Mouse (Mus musculus) embryonic facial prominence, embryonic 15.5 days (tissue): ENCODE results near the gene Fars2. TPM values are rescaled to one million over a fixed set of nuclear protein-coding genes. Genes with fewer than 3 reads are reported as not detected.
A peak's percentile ranks its signal among the peaks of the same experiment; 100 is the strongest.

Experiments used
- ATAC-seq: fragments of 200-750 bp; cut with Nextera tagmentation; 2 replicates; pipeline ENCODE4 v1.8.0; 2017; ENCODE audit warnings: low read depth, moderate TSS enrichment; ENCODE audit not compliant: insufficient number of reproducible peaks, low FRiP score, low TSS enrichment
- H3K27ac ChIP-seq: fragments of 300-500 bp; sonication (generic); replicated peaks from 2 replicates; pipeline ENCODE4 v1.5.1; 2015; ENCODE audit warnings: mild to moderate bottlenecking, inconsistent platforms
- H3K27me3 ChIP-seq: fragments of 300-500 bp; sonication (generic); 2 replicates; pipeline ENCODE4 v1.6.1; 2015; ENCODE audit warnings: inconsistent platforms
- H3K36me3 ChIP-seq: fragments of 300-500 bp; sonication (generic); 2 replicates; pipeline ENCODE4 v1.6.1; 2015; ENCODE audit warnings: mild to moderate bottlenecking, inconsistent platforms
- H3K4me1 ChIP-seq: fragments of 300-500 bp; sonication (generic); 2 replicates; pipeline ENCODE4 v1.6.1; 2015; ENCODE audit warnings: inconsistent platforms
- H3K4me2 ChIP-seq: fragments of 300-500 bp; sonication (generic); replicated peaks from 2 replicates; pipeline ENCODE4 v1.6.1; 2015; ENCODE audit warnings: mild to moderate bottlenecking, inconsistent platforms
- H3K4me3 ChIP-seq: fragments of 300-500 bp; sonication (generic); replicated peaks from 2 replicates; pipeline ENCODE4 v1.5.1; 2015; ENCODE audit warnings: mild to moderate bottlenecking, inconsistent platforms
- H3K9ac ChIP-seq: fragments of 300-500 bp; sonication (generic); 2 replicates; pipeline ENCODE4 v1.6.1; 2015; ENCODE audit warnings: inconsistent platforms
- H3K9me3 ChIP-seq: fragments of 300-500 bp; sonication (generic); replicated peaks from 2 replicates; pipeline ENCODE4 v1.6.1; 2016; ENCODE audit warnings: inconsistent platforms
- WGBS: fragments of 180-500 bp; shearing (Covaris S2); methylation state at CpG from one replicate; pipeline ENCODE4 v1.1.7; 2015; 5-methylcytosine and 5-hydroxymethylcytosine counted together
- polyA plus RNA-seq: library from polyadenylated mRNA; unstranded; fragments of >200 nt; fragmentation: Nextera tagmentation; extraction: Ambion mirVana; gene quantifications from 2 replicates; pipeline ENCODE4 v1.2.1, GENCODE M21; 2015

Fars2 gene
- polyA plus RNA-seq = 34.1 and 36.0 TPM in 2 replicates

- no peaks in the 10 kb centered on the region for H3K9me3 ChIP-seq
- H3K27ac ChIP-seq = peak within 1 kb of the TSS; percentile 97
- no peaks in the 10 kb centered on the region for H3K27me3 ChIP-seq
- peak within 1 kb of the TSS; percentile 91 for H3K4me2 ChIP-seq
- peak within 1 kb of the TSS; percentile 67 for H3K4me3 ChIP-seq
- peaks cover 5% of the 10 kb centered on the region; the same call in 1 of the 2 replicates for H3K4me1 ChIP-seq
- ATAC-seq = peak; percentile 99
- under 1% methylated on average over 75 of the region's 75 CpGs for WGBS
- no peaks in the 10 kb centered on the region for H3K36me3 ChIP-seq
- peak within 1 kb of the TSS; percentile 58 for H3K9ac ChIP-seq
Measured at GRCm38 (mm10) chr13:36117143-36118014, at the start of gene Fars2, which contains the start of gene Lyrm4. Gene Fars2 (plus strand): TSS chr13:36117412. Gene Lyrm4 (minus strand): TSS chr13:36117526.

GRCm38 (mm10) chr13:36074484-36074883 lies 42.7 kb upstream of the Fars2 start:
- Histone ChIP-seq H3K4me3 (no peak overlapping the region), H3K27ac (no peak overlapping the region), H3K9me3 (no peaks in the 10 kb centered on the region), H3K4me1 (no peaks in the 10 kb centered on the region), H3K27me3 (no peaks in the 10 kb centered on the region), H3K4me2 (no peak overlapping the region), H3K36me3 (no peaks in the 10 kb centered on the region), H3K9ac (no peak overlapping the region)
- ATAC-seq = no peak
- 72% methylated on average over 3 of the region's 3 CpGs for WGBS

DNA sequence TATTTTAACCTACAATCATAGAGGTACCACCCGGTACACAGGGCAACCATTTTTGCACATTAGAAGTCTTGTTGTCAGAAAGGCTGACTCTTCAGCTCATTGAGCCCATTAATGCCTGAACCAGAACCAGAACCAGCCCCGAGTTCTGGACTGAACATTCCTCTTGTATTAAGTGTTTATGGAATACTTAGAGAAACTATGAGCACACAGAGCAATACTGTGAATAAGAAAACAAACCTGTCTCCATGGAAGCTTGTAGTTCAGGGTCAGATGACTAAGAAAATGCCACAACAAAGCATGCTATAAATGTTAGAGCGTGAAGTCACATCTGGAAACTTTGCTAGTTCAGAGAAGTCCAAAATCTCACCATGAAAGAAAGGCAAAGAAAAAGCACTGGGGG lies 35.6 kb upstream of the Fars2 start:
- Histone ChIP-seq H3K9me3 (no peaks in the 10 kb centered on the region), H3K9ac (no peak overlapping the region), H3K4me2 (no peak overlapping the region), H3K36me3 (no peaks in the 10 kb centered on the region), H3K27me3 (no peaks in the 10 kb centered on the region), H3K27ac (no peak overlapping the region), H3K4me1 (no peaks in the 10 kb centered on the region), H3K4me3 (no peak overlapping the region)
- no peak for ATAC-seq
- WGBS = 75% methylated on average over 3 of the region's 3 CpGs

DNA sequence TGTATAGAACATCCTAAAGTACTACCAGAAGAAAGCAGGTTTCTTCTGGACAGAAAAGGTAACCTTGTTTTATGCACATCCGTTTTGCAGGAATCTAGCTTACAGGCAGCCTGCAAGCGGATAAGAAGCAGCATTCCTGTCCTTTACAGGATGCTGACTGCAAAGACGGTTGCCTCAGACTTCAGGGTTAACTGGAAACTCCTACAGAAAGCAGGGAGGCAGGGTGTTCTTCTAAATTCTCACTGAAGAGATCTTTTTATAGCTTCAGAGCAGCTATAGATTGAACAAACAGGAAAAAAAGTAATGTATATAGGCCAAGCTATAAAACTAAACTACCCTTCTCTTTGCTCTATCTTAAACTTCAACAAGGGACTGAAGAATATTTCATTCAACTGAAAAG lies 32.5 kb upstream of the Fars2 start:
- H3K9ac ChIP-seq = no peak overlapping the region
- H3K4me3 ChIP-seq = no peak overlapping the region
- no peak overlapping the region for H3K4me2 ChIP-seq
- no peaks in the 10 kb centered on the region for H3K4me1 ChIP-seq
- H3K36me3 ChIP-seq = no peaks in the 10 kb centered on the region
- no peak overlapping the region for H3K27ac ChIP-seq
- 74% methylated on average over 3 of the region's 3 CpGs for WGBS
- no peaks in the 10 kb centered on the region for H3K9me3 ChIP-seq
- H3K27me3 ChIP-seq = no peaks in the 10 kb centered on the region
- no peak for ATAC-seq

GRCm38 (mm10) chr13:36085971-36086370 lies 31.2 kb upstream of the Fars2 start:
- H3K9ac ChIP-seq = no peak overlapping the region
- H3K4me2 ChIP-seq = no peak overlapping the region
- 74% methylated on average over 3 of the region's 3 CpGs for WGBS
- ATAC-seq = no peak
- no peaks in the 10 kb centered on the region for H3K27me3 ChIP-seq
- H3K9me3 ChIP-seq = no peaks in the 10 kb centered on the region
- no peaks in the 10 kb centered on the region for H3K4me1 ChIP-seq
- H3K36me3 ChIP-seq = no peaks in the 10 kb centered on the region
- H3K4me3 ChIP-seq = no peak overlapping the region
- H3K27ac ChIP-seq = no peak overlapping the region

GRCm38 (mm10) chr13:36086608-36087391 lies 30.4 kb upstream of the Fars2 start:
- H3K4me1 ChIP-seq = no peaks in the 10 kb centered on the region
- H3K27me3 ChIP-seq = no peaks in the 10 kb centered on the region
- 85% methylated on average over 5 of the region's 5 CpGs for WGBS
- no peaks in the 10 kb centered on the region for H3K9me3 ChIP-seq
- H3K4me2 ChIP-seq = no peak overlapping the region
- no peak for ATAC-seq
- no peak overlapping the region for H3K27ac ChIP-seq
- H3K4me3 ChIP-seq = no peak overlapping the region
- no peaks in the 10 kb centered on the region for H3K36me3 ChIP-seq
- H3K9ac ChIP-seq = no peak overlapping the region

- ATAC-seq = no peak
- Histone ChIP-seq H3K4me1 (no peaks in the 10 kb centered on the region), H3K27ac (no peak overlapping the region), H3K4me2 (no peak overlapping the region), H3K9me3 (no peaks in the 10 kb centered on the region), H3K27me3 (no peaks in the 10 kb centered on the region), H3K36me3 (no peaks in the 10 kb centered on the region), H3K4me3 (no peak overlapping the region), H3K9ac (no peak overlapping the region)
- 93% methylated on average over 2 of the region's 2 CpGs for WGBS
Measured at GRCm38 (mm10) chr13:36087427-36087826, 29.8 kb upstream of the Fars2 start.

DNA sequence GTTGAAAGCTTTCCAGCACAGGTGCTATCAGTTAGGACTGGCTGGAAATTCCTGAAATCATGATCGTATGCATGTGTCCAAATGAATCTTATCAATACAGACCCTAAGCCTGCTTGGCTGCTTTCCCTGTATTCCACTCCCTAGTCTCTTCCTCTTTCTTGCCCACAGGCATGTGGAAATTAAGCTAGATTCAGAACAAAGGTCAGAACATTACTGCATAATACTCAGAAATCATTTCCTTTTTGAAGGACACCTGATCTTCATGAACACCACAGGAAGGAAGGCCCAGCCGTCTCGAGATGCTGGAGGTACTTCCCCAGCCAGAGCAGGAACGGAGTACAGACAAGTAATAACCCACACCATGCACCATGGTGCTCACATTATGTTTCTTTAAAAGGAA lies 29.0 kb upstream of the Fars2 start:
- Histone ChIP-seq H3K4me1 (no peaks in the 10 kb centered on the region), H3K4me2 (no peak overlapping the region), H3K9me3 (no peaks in the 10 kb centered on the region), H3K27ac (no peak overlapping the region), H3K4me3 (no peak overlapping the region), H3K36me3 (no peaks in the 10 kb centered on the region), H3K27me3 (no peaks in the 10 kb centered on the region), H3K9ac (no peak overlapping the region)
- 53% methylated on average over 4 of the region's 4 CpGs for WGBS
- ATAC-seq = no peak

DNA sequence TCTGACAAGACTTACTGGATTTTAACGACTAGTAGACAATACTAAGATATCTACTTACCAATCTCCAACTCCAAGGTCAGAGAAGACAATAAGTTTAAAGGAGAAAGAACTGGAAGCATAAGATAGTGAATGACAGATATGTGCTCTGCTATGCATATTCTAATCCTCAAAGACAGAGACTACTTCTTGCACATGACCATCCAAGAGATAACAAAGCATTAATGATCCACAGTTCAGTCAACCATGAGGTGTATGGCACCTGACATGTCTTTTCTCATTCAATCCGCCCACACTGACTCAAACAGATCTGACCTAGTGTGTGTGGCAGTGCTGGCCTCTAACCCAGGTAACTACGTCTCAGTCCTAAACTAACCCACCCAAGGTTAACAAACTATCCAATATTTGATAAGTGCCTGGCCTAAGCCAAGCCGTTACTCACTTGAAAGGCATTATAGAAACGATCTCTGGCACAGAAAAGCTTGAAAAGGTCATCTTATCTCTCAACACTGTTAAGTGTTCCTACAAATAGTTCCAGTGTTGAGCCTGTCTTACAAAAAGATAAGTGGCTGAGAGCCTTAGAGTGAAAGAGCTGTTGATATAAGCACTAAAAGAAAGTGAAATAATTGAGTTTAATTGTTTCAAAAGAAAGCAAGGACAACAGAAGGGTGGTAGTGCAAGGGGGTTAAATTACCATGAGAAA lies 20.4 kb upstream of the Fars2 start:
- Histone ChIP-seq H3K4me2 (no peak overlapping the region), H3K4me1 (no peaks in the 10 kb centered on the region), H3K9me3 (no peaks in the 10 kb centered on the region), H3K9ac (no peak overlapping the region), H3K4me3 (no peak overlapping the region), H3K27me3 (no peaks in the 10 kb centered on the region), H3K36me3 (no peaks in the 10 kb centered on the region), H3K27ac (no peak overlapping the region)
- WGBS = 83% methylated on average over 5 of the region's 5 CpGs
- no peak for ATAC-seq

GRCm38 (mm10) chr13:36105591-36105990 lies 11.6 kb upstream of the Fars2 start:
- Histone ChIP-seq H3K9ac (no peak overlapping the region), H3K9me3 (no peaks in the 10 kb centered on the region)
- WGBS = 87% methylated on average over 6 of the region's 6 CpGs

DNA sequence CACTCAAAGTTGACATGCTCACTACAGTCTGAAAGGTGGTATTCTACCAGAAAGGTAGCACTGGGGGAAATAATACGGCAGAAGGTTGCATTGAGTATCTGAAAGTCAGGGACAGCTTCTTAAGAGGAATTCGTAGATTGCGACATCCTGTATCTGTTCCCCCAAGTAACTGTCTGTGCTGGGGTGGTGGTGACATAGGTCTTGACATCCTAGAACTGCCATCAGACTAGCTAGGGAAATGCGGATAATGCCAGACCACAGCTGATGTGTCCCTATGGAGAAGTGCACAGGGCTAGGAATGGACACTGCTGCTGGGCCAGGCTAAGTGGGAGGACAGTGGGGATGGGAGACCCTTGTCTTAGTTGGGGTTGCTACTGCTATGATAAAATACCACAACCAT lies 8.7 kb upstream of the Fars2 start:
- H3K9ac ChIP-seq = no peak overlapping the region
- no peak overlapping the region for H3K27ac ChIP-seq
- no peaks in the 10 kb centered on the region for H3K4me1 ChIP-seq
- no peaks in the 10 kb centered on the region for H3K36me3 ChIP-seq
- WGBS = 96% methylated on average over 4 of the region's 4 CpGs
- no peaks in the 10 kb centered on the region for H3K27me3 ChIP-seq
- no peak for ATAC-seq
- no peaks in the 10 kb centered on the region for H3K9me3 ChIP-seq
- no peak overlapping the region for H3K4me3 ChIP-seq
- no peak overlapping the region for H3K4me2 ChIP-seq

More at GRCm38 (mm10) chr13:36105591-36105990, 11.6 kb upstream of the Fars2 start:
- Histone ChIP-seq H3K36me3 (no peaks in the 10 kb centered on the region), H3K27me3 (no peaks in the 10 kb centered on the region), H3K4me2 (no peak overlapping the region), H3K27ac (no peak overlapping the region), H3K4me3 (no peak overlapping the region), H3K4me1 (no peaks in the 10 kb centered on the region)
- no peak for ATAC-seq
